ENCODE assay signal across 8 mouse cellular contexts in the genomic region with DNA sequence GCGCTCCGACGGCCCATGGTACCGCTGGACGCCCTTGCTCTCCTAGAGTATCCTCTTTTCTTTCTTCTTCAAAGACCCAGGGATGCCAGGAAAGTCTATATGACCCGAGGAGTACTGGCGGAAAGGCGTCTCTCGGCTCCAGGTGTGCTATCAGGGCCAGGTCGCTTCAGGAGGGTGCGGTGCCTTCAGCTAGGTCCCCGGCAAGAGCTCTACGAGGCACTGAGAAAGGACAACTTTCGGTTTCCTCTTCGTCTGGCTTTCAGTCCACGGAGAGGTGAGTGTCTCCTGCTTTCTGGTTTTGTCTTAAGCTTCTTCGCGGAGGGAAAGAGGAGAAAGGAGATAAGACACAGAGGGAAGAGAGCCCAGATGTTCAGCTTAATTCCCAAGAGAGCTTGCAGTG. TPM values are rescaled to one million over a fixed set of nuclear protein-coding genes. Genes with fewer than 3 reads are reported as not detected.
DNase-seq lines count a peak whose midpoint lies in the region; ATAC-seq lines count a peak whose summit lies in the region.

No protein-coding gene starts in this region.

- H3K4me2 ChIP-seq in forebrain, embryonic 14.5 days (ENCODE audit: low read length): peak overlapping the region; percentile 92
- H3K4me2 ChIP-seq in liver, embryonic 12.5 days: peak overlapping the region; percentile 73

- H3K9ac ChIP-seq in forebrain, embryonic 14.5 days (ENCODE audit: low read length): peak overlapping the region; percentile 96
- peak overlapping the region; percentile 22; the same call in 1 of the 2 replicates for H3K9ac ChIP-seq in liver, embryonic 12.5 days

- H3K27ac ChIP-seq in forebrain, embryonic 14.5 days (ENCODE audit: low read depth, low read length): peak overlapping the region; percentile 99
- H3K27ac ChIP-seq in liver, embryonic 12.5 days: no peak overlapping the region

- ATAC-seq in erythroblast, adult 5-6 weeks (replicated peaks; ENCODE audit: low FRiP score, poor library complexity, severe bottlenecking): no peak
- ATAC-seq in forebrain, embryonic 14.5 days: no peak
- ATAC-seq in liver, embryonic 12.5 days: no peak
- no peak for ATAC-seq in erythroid progenitor cell, adult 5-6 weeks (replicated peaks; ENCODE audit: low FRiP score, poor library complexity, severe bottlenecking)

- H3K4me1 ChIP-seq in erythroblast, embryonic 14.5 days (ENCODE audit: control insufficient read depth): peaks cover 4% of the 10 kb centered on the region
- H3K4me1 ChIP-seq in forebrain, embryonic 14.5 days (ENCODE audit: control insufficient read depth, insufficient read depth, low read length): peaks cover 51% of the 10 kb centered on the region
- peaks cover 35% of the 10 kb centered on the region for H3K4me1 ChIP-seq in liver, embryonic 12.5 days

- H3K36me3 ChIP-seq in erythroblast, embryonic 14.5 days (ENCODE audit: control insufficient read depth): peaks cover 2% of the 10 kb centered on the region; the same call in 1 of the 2 replicates
- peaks cover 27% of the 10 kb centered on the region for H3K36me3 ChIP-seq in forebrain, embryonic 14.5 days (ENCODE audit: control insufficient read depth, insufficient read depth, low read length)
- no peaks in the 10 kb centered on the region for H3K36me3 ChIP-seq in liver, embryonic 12.5 days

- H3K9me3 ChIP-seq in erythroblast, embryonic 14.5 days (ENCODE audit: control insufficient read depth, low read length): no peaks in the 10 kb centered on the region; the same call in 1 of the 2 replicates
- no peaks in the 10 kb centered on the region for H3K9me3 ChIP-seq in forebrain, embryonic 14.5 days (replicated peaks; ENCODE audit: control insufficient read depth, low read length)
- H3K9me3 ChIP-seq in liver, embryonic 12.5 days (replicated peaks): no peaks in the 10 kb centered on the region

- DNase-seq in B cell, adult 2 months: peak; percentile 46 to 55
- peak; percentile 34 for DNase-seq in forebrain, embryonic 14.5 days (ENCODE audit: low spot score)
- no peak for DNase-seq in adrenal gland, postnatal 10 days
- no peak for DNase-seq in testis, postnatal 14 days (ENCODE audit: low spot score)

- H3K27me3 ChIP-seq in erythroblast, embryonic 14.5 days (ENCODE audit: control insufficient read depth): peaks cover 78% of the 10 kb centered on the region
- H3K27me3 ChIP-seq in forebrain, embryonic 14.5 days (replicated peaks; ENCODE audit: control insufficient read depth, insufficient read depth, low read length): no peaks in the 10 kb centered on the region
- H3K27me3 ChIP-seq in liver, embryonic 12.5 days (replicated peaks): peaks cover 95% of the 10 kb centered on the region

- WGBS in forebrain, embryonic 14.5 days: under 1% methylated on average over 18 of the region's 18 CpGs
- 2% methylated on average over 18 of the region's 18 CpGs for WGBS in liver, embryonic 12.5 days (ENCODE audit: insufficient replicate concordance)

- peak overlapping the region; percentile 50 for H3K4me3 ChIP-seq in erythroblast, embryonic 14.5 days (replicated peaks)
- peak overlapping the region; percentile 90 for H3K4me3 ChIP-seq in forebrain, embryonic 14.5 days (ENCODE audit: low read depth, low read length)
- peak overlapping the region; percentile 53 for H3K4me3 ChIP-seq in liver, embryonic 12.5 days

RNA-seq across cellular contexts. Expression of a gene that starts 1.4 kb away (rescaled TPM):
- polyA plus RNA-seq in erythroblast, embryonic 14.5 days (2012): 0.01 TPM in 1 of 2 replicates, not detected in the other
- not detected in 2 replicates for total RNA-seq in erythroblast, adult 5-6 weeks (2015; ENCODE audit: low replicate concordance)
- not detected in 2 replicates for total RNA-seq in erythroblast, adult 5-6 weeks (2017; ENCODE audit: low replicate concordance)
- 24.3 and 29.4 TPM in 2 replicates for polyA plus RNA-seq in forebrain, embryonic 14.5 days (2014; fragmentation: Nextera tagmentation; extraction: Ambion mirVana)
- polyA plus RNA-seq in liver, embryonic 12.5 days (2016; fragmentation: Nextera tagmentation; extraction: Ambion mirVana): 1.5 and 1.7 TPM in 2 replicates
- total RNA-seq in adrenal gland, postnatal 10 days (2021): 10 to 100 TPM in 1 of 2 experiments, 1 to 10 TPM in 1; 7.1 to 10.5 TPM
- total RNA-seq in erythroid progenitor cell, adult 5-6 weeks (2015; ENCODE audit: low replicate concordance): not detected in 2 replicates
- not detected in 2 replicates for total RNA-seq in erythroid progenitor cell, adult 5-6 weeks (2017; ENCODE audit: low replicate concordance)

RNA-seq across cellular contexts. Expression of a gene that starts 20.8 kb away (rescaled TPM):
- polyA plus RNA-seq in erythroblast, embryonic 14.5 days (2012): 0.04 and 0.08 TPM in 2 replicates
- 3.3 TPM in 2 replicates for total RNA-seq in erythroblast, adult 5-6 weeks (2015; ENCODE audit: low replicate concordance)
- 2.1 and 3.3 TPM in 2 replicates for total RNA-seq in erythroblast, adult 5-6 weeks (2017; ENCODE audit: low replicate concordance)
- 36.0 and 45.3 TPM in 2 replicates for polyA plus RNA-seq in forebrain, embryonic 14.5 days (2014; fragmentation: Nextera tagmentation; extraction: Ambion mirVana)
- 8.6 and 8.9 TPM in 2 replicates for polyA plus RNA-seq in liver, embryonic 12.5 days (2016; fragmentation: Nextera tagmentation; extraction: Ambion mirVana)
- 10 to 100 TPM; 16.1 to 19.0 TPM for total RNA-seq in adrenal gland, postnatal 10 days (2021)
- 0.36 and 2.9 TPM in 2 replicates for total RNA-seq in erythroid progenitor cell, adult 5-6 weeks (2015; ENCODE audit: low replicate concordance)
- total RNA-seq in erythroid progenitor cell, adult 5-6 weeks (2017; ENCODE audit: low replicate concordance): 2.8 and 5.9 TPM in 2 replicates

Comparison
In these comparisons a context has a peak if more than half of its experiments do, and no peak if none do; other contexts are left out.
1. DNase-seq: peak in B cell, adult 2 months (2 of 2) and forebrain, embryonic 14.5 days (single experiment); none in adrenal gland, postnatal 10 days (single experiment) and testis, postnatal 14 days (single experiment).
2. RNA of a gene that starts 1.4 kb away (total RNA-seq): 7.1 to 10.5 TPM in adrenal gland, postnatal 10 days; not detected in erythroblast, adult 5-6 weeks and not detected in erythroid progenitor cell, adult 5-6 weeks; every median in the first group is over 4 times any median in the second.
3. Peak in every context shown above with its lines, with median percentiles within 50 percentile points of each other: H3K4me3 ChIP-seq.